15 mouse cellular contexts compared by ENCODE assay signal in the genomic region with DNA sequence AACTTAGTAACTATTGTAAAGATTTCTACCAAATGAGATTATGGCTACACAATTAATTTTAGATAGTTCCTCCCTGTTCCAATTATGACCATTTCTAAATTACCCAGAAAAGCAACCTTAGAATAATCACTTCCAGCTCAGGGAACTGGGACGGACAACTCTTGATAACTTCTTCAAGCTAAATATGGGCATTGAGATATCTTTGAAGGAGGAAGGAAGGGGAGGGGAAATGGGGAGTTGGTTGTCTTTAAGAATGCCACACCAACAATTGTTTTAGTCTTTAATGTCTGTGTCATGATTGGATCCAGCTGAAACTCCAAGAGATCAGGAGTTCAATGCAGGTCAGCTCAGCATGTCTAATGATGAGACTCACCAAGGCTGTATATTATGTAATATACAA.
"Had no signal": no experiment of that assay in that cellular context is flagged by ENCODE, and none has a peak within 500 bp of the region (broad histone marks: within the 10 kb centered on the region; RNA-seq: fewer than 3 reads in every experiment).

No protein-coding gene starts in this region.

- DNase-seq: kidney, adult 11 months; kidney, adult 9 months; kidney, postnatal 36 days; layer of hippocampus, adult 9-11 months; left cerebral cortex, postnatal 4 days; lung, adult 18-20 months; right cerebral cortex, postnatal 25 days; thymus, postnatal 36 days had no signal

- H3K9me3 ChIP-seq: limb, embryonic 13.5 days; liver, embryonic 12.5 days; midbrain, embryonic 13.5 days had no signal

- H3K4me2 ChIP-seq: limb, embryonic 13.5 days; liver, embryonic 12.5 days; midbrain, embryonic 13.5 days; neural tube, embryonic 13.5 days had no signal

- H3K4me3 ChIP-seq: limb, embryonic 13.5 days; liver, embryonic 12.5 days; midbrain, embryonic 13.5 days; neural tube, embryonic 13.5 days had no signal

- H3K27me3 ChIP-seq: limb, embryonic 13.5 days; liver, embryonic 12.5 days; midbrain, embryonic 13.5 days; neural tube, embryonic 13.5 days had no signal

- H3K4me1 ChIP-seq: limb, embryonic 13.5 days; midbrain, embryonic 13.5 days; neural tube, embryonic 13.5 days had no signal

- H3K9ac ChIP-seq: limb, embryonic 13.5 days; liver, embryonic 12.5 days; midbrain, embryonic 13.5 days; neural tube, embryonic 13.5 days had no signal

- H3K27ac ChIP-seq: kidney, postnatal 0 days; limb, embryonic 13.5 days; liver, embryonic 12.5 days; macrophage; midbrain, embryonic 13.5 days; neural tube, embryonic 13.5 days had no signal

- H3K36me3 ChIP-seq: limb, embryonic 13.5 days; liver, embryonic 12.5 days; midbrain, embryonic 13.5 days; neural tube, embryonic 13.5 days had no signal

- ATAC-seq: liver, embryonic 12.5 days; lung, postnatal 0 days; midbrain, embryonic 13.5 days had no signal
